Mouse (Mus musculus) embryonic facial prominence, embryonic 11.5 days (tissue): ENCODE measurements at regions not wholly inside any gene's neighbourhood (a gene's known extent, or its start where the extent isn't known, plus 50 kb on each side); places are given as distances from the start of the nearest gene placed in this dataset.

Experiments
- ATAC-seq: fragments of 200-750 bp; cut with Nextera tagmentation; replicated peaks from 2 replicates; pipeline ENCODE4 v1.8.0; 2017; ENCODE audit warnings: low read depth; ENCODE audit not compliant: insufficient number of reproducible peaks, low FRiP score, low TSS enrichment
- DNase-seq: peaks from one replicate; pipeline ENCODE4 v3.0.0-alpha.2; 2015; ENCODE audit warnings: low spot score
- H3K27ac ChIP-seq: fragments of 300-500 bp; sonication (generic); replicated peaks from 2 replicates; pipeline ENCODE4 v1.5.1; 2014; ENCODE audit warnings: mild to moderate bottlenecking, low read depth, low read length, control low read depth
- H3K27me3 ChIP-seq: fragments of 300-500 bp; sonication (generic); 2 replicates; pipeline ENCODE4 v1.6.1; 2014; ENCODE audit warnings: mild to moderate bottlenecking, low read length, moderate library complexity, mixed read lengths; ENCODE audit not compliant: control insufficient read depth, insufficient read depth
- H3K36me3 ChIP-seq: fragments of 300-500 bp; sonication (generic); replicated peaks from 2 replicates; pipeline ENCODE4 v1.6.1; 2014; ENCODE audit warnings: low read depth, mild to moderate bottlenecking, low read length, moderate library complexity, mixed read lengths; ENCODE audit not compliant: control insufficient read depth, insufficient read depth
- H3K4me1 ChIP-seq: fragments of 300-500 bp; sonication (generic); 2 replicates; pipeline ENCODE4 v1.6.1; 2014; ENCODE audit warnings: low read length, mixed read lengths; ENCODE audit not compliant: control insufficient read depth, insufficient read depth
- H3K4me2 ChIP-seq: fragments of 300-500 bp; sonication (generic); 2 replicates; pipeline ENCODE4 v1.6.1; 2014; ENCODE audit warnings: low read depth, mild to moderate bottlenecking, control low read depth, low read length, moderate library complexity
- H3K4me3 ChIP-seq: fragments of 300-500 bp; sonication (generic); 2 replicates; pipeline ENCODE4 v1.5.1; 2014; ENCODE audit warnings: low read depth, low read length, control low read depth
- H3K9ac ChIP-seq: fragments of 300-500 bp; sonication (generic); replicated peaks from 2 replicates; pipeline ENCODE4 v1.6.1; 2014; ENCODE audit warnings: mild to moderate bottlenecking, control low read depth, low read length
- H3K9me3 ChIP-seq: fragments of 300-500 bp; sonication (generic); replicated peaks from 2 replicates; pipeline ENCODE4 v1.6.1; 2016; ENCODE audit warnings: mild to moderate bottlenecking, low read length, inconsistent platforms, mixed read lengths; ENCODE audit not compliant: control insufficient read depth
- WGBS: fragments of 180-500 bp; shearing (Covaris S2); extraction: QIAGEN DNeasy Blood & Tissue Kit; methylation state at CpG from one replicate; pipeline ENCODE4 v1.1.7; 2014; 5-methylcytosine and 5-hydroxymethylcytosine counted together

GRCm38 (mm10) chr11:110588280-110588679 is 189.4 kb downstream of the Map2k6 start:
- no peak for ATAC-seq
- Histone ChIP-seq H3K27me3 (no peaks in the 10 kb centered on the region), H3K36me3 (no peaks in the 10 kb centered on the region), H3K4me3 (no peak overlapping the region), H3K9me3 (no peaks in the 10 kb centered on the region), H3K4me1 (no peaks in the 10 kb centered on the region), H3K9ac (no peak overlapping the region), H3K4me2 (no peak overlapping the region), H3K27ac (no peak overlapping the region)
- no peak for DNase-seq
- 84% methylated on average over 2 of the region's 2 CpGs for WGBS

GRCm38 (mm10) chr11:110595266-110595862 is 196.4 kb downstream of the Map2k6 start:
- Histone ChIP-seq H3K27me3 (no peaks in the 10 kb centered on the region), H3K4me3 (no peak overlapping the region), H3K36me3 (no peaks in the 10 kb centered on the region), H3K4me1 (no peaks in the 10 kb centered on the region), H3K9ac (no peak overlapping the region), H3K9me3 (no peaks in the 10 kb centered on the region), H3K4me2 (no peak overlapping the region), H3K27ac (no peak overlapping the region)
- WGBS = 78% methylated on average over 7 of the region's 7 CpGs
- ATAC-seq = no peak
- DNase-seq = no peak

DNA sequence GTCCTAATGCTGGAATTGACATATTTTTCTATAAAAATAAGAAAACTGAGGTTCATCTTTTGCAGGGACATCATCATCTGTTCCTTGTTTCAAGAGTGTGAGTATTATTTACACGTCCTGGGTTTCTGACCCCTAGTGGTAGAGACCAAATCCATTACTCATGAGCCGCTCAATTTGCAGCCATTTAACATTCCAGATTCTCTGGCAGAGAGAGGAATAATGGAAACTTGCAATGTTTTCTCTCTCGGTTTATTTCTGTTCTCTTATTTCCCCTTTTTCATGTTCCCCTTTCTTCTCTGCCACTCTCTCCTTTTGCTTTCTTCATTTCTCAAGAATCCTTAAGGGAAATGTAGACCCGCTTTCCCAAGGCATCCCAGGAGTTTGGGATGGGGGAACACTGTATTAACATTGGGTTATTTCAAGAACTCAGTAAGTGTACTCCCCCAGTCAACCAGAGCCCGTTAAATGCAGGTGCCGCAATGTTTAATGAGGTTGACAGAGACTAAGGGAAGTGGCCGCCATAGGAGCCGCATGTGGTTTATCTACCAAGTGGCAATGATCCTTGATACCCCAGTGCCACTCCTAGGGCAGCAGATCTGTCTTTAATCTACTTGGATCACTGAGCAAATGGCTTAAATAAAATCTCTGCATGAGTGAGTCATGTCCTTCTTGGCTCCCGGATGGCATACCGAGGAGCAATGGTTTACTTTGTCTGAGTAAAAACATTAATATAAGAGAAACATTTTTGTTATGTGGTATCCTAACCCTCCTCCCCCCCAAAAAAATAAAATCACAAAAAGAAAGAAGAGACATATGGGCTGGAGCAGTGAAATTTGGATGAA is 206.3 kb downstream of the Map2k6 start:
- 74% methylated on average over 10 of the region's 10 CpGs for WGBS
- Histone ChIP-seq H3K27me3 (no peaks in the 10 kb centered on the region), H3K4me1 (no peaks in the 10 kb centered on the region), H3K27ac (no peak overlapping the region), H3K9me3 (no peaks in the 10 kb centered on the region), H3K4me2 (no peak overlapping the region), H3K9ac (no peak overlapping the region), H3K36me3 (no peaks in the 10 kb centered on the region), H3K4me3 (no peak overlapping the region)
- DNase-seq (peak; percentile 15), ATAC-seq (no peak)

- Histone ChIP-seq H3K4me2 (no peak overlapping the region), H3K4me3 (no peak overlapping the region), H3K4me1 (no peaks in the 10 kb centered on the region), H3K27me3 (no peaks in the 10 kb centered on the region), H3K9ac (no peak overlapping the region), H3K36me3 (no peaks in the 10 kb centered on the region), H3K9me3 (no peaks in the 10 kb centered on the region), H3K27ac (no peak overlapping the region)
- WGBS = 80% methylated on average over 2 of the region's 2 CpGs
- DNase-seq (no peak), ATAC-seq (no peak)
These were observed 210.4 kb downstream of the Map2k6 start for GRCm38 (mm10) chr11:110609276-110609675.

- no peak overlapping the region for H3K4me2 ChIP-seq
- H3K27ac ChIP-seq = no peak overlapping the region
- ATAC-seq (no peak), DNase-seq (no peak)
- no peak overlapping the region for H3K9ac ChIP-seq
- no peaks in the 10 kb centered on the region for H3K27me3 ChIP-seq
- H3K9me3 ChIP-seq = no peaks in the 10 kb centered on the region
- H3K36me3 ChIP-seq = no peaks in the 10 kb centered on the region
- 78% methylated on average over 7 of the region's 7 CpGs for WGBS
- H3K4me1 ChIP-seq = no peaks in the 10 kb centered on the region
- no peak overlapping the region for H3K4me3 ChIP-seq
These were observed 211.9 kb downstream of the Map2k6 start for GRCm38 (mm10) chr11:110610831-110611230.

- no peak overlapping the region for H3K4me2 ChIP-seq
- no peaks in the 10 kb centered on the region for H3K4me1 ChIP-seq
- no peaks in the 10 kb centered on the region for H3K27me3 ChIP-seq
- ATAC-seq (no peak), DNase-seq (no peak)
- no peak overlapping the region for H3K27ac ChIP-seq
- no peaks in the 10 kb centered on the region for H3K36me3 ChIP-seq
- WGBS = 74% methylated on average over 6 of the region's 6 CpGs
- no peak overlapping the region for H3K9ac ChIP-seq
- H3K9me3 ChIP-seq = no peaks in the 10 kb centered on the region
- H3K4me3 ChIP-seq = no peak overlapping the region
These were observed 233.1 kb downstream of the Map2k6 start for GRCm38 (mm10) chr11:110632001-110632400.

DNA sequence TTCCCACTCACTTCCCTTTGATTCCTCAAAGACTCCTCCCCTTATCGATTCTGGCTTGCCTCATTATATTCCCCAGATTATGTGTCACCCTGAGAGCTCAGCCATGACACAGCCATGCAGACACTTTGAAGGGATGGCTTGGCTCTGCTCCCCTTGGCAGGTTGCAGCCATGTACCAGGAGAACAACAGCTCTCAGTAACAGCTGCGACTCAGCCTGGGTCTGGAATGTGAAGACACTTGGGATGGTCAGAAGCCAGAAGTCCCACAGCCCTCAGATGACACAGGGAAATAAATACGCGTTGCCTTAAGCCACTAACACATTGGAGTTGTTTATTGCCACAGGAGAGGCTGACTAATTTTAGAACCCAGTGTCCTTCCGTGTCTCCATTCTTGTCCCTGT is 234.4 kb downstream of the Map2k6 start:
- ATAC-seq (no peak), DNase-seq (no peak)
- no peaks in the 10 kb centered on the region for H3K27me3 ChIP-seq
- H3K4me3 ChIP-seq = no peak overlapping the region
- H3K9me3 ChIP-seq = no peaks in the 10 kb centered on the region
- 50% methylated on average over 5 of the region's 5 CpGs for WGBS
- no peaks in the 10 kb centered on the region for H3K36me3 ChIP-seq
- no peak overlapping the region for H3K27ac ChIP-seq
- no peak overlapping the region for H3K4me2 ChIP-seq
- H3K9ac ChIP-seq = no peak overlapping the region
- H3K4me1 ChIP-seq = no peaks in the 10 kb centered on the region

- H3K4me2 ChIP-seq = no peak overlapping the region
- no peaks in the 10 kb centered on the region for H3K36me3 ChIP-seq
- H3K4me1 ChIP-seq = no peaks in the 10 kb centered on the region
- H3K9me3 ChIP-seq = no peaks in the 10 kb centered on the region
- DNase-seq = no peak
- H3K27ac ChIP-seq = no peak overlapping the region
- H3K9ac ChIP-seq = no peak overlapping the region
- WGBS = 84% methylated on average over 13 of the region's 13 CpGs
- no peaks in the 10 kb centered on the region for H3K27me3 ChIP-seq
- H3K4me3 ChIP-seq = no peak overlapping the region
- ATAC-seq = no peak
These were observed 243.6 kb downstream of the Map2k6 start for GRCm38 (mm10) chr11:110642485-110642884.
